Mouse (Mus musculus) liver, adult 2 months (tissue): Measurements from ENCODE around the gene Casp9.

Experiments used
- CTCF ChIP-seq: fragments of 200-500 bp; IDR thresholded peaks from 2 replicates; pipeline ENCODE4 v1.5.1; 2011; ENCODE audit warnings: low read depth, low read length, control low read depth
- POLR2A ChIP-seq: fragments of 200-500 bp; IDR thresholded peaks from 2 replicates; pipeline ENCODE4 v1.6.1; 2011; ENCODE audit warnings: low read length, control low read depth; ENCODE audit not compliant: insufficient read depth; ENCODE audit errors: extremely low read depth

GRCm38 (mm10) chr4:141864506-141864905 is 71.1 kb downstream of the Casp9 start:
- TF ChIP-seq CTCF, result no peak
- TF ChIP-seq POLR2A, result no peak
